Mouse (Mus musculus): ENCODE measurements around the gene Nxnl1. TPM values are rescaled to one million over a fixed set of nuclear protein-coding genes. Genes with fewer than 3 reads are reported as not detected.
A peak's percentile ranks its signal among the peaks of the same experiment; 100 is the strongest.

The Nxnl1 gene
- not detected in 2 replicates for total RNA-seq (2014; rRNA removed)
- not detected in 2 replicates for polyA plus RNA-seq (2012; rRNA removed)

DNA sequence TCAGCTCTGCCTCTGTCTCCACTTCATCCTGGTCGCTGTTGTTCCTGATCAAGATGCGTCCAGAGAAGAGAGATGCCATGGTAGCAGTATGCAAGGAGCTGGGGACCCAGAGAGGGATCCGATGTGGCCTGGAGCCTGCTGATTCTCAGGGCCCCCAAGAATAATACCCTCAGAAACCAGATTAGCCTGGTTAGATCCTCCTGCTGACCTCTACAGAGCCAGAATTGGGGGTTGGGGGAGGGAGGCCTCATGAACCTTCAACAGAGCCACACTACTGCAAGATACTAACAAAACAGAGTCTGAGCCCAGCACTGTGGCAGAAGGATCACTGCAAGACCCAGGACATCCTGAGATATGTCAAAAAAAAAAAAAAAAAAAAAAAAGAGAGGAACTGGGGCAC, at the start of gene Nxnl1:
Gene Nxnl1 (minus strand): TSS at position 101 of the 400 bp plus-strand sequence.
- Histone ChIP-seq H3K27me3 (ENCODE audit: control insufficient read depth, insufficient read depth, low read length) (0 out of 2 replicates have a peak, but pooled peaks cover 5% of the 10 kb centered on the region), H3K4me1 (ENCODE audit: control insufficient read depth, insufficient read depth, low read length) (peaks cover 4% of the 10 kb centered on the region; the same call in 1 of the 2 replicates), H3K9ac (ENCODE audit: low read depth, low read length) (no peak within 1 kb of the TSS), H3K4me3 (ENCODE audit: insufficient read depth, low read depth, low read length) (no peak within 1 kb of the TSS), H3K27ac (replicated peaks; ENCODE audit: insufficient read depth, low read depth, low read length) (no peak within 1 kb of the TSS), H3K36me3 (ENCODE audit: control insufficient read depth, insufficient read depth, low read length) (no peaks in the 10 kb centered on the region), H3K79me2 (ENCODE audit: control insufficient read depth, insufficient read depth, low read length) (no peaks in the 10 kb centered on the region)
- 85% methylated on average over 3 of the region's 3 CpGs for WGBS
- TF ChIP-seq POLR2A (IDR thresholded peaks at IDR 0.05; ENCODE audit: extremely low read depth, insufficient read depth, low read length): no peak
- no peak for TF ChIP-seq CTCF (IDR thresholded peaks at IDR 0.05; ENCODE audit: low read depth, low read length)
- no peak for DNase-seq (ENCODE audit: extremely low read depth, low read depth, low spot score)

DNA sequence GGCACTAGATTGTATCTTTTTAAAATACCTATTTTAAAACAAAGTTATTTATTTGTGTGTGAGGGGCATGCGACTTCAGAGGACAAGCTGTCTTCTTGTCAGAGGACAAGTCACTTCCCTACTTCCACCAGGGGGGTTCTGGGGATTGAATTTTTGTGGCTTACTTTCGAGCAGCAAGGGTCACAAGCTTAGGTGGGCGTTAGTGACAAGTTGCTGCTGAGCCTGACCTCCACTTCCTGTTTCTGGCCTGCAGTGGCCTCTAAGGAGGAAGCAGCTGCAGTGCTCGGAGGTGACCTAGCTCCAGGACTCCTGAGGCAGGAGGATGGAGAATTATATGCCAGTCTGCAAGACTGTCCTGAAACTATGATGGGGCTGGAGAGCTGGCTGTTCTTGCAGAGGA, 47.0 kb upstream of the Nxnl1 start:
- H3K9ac ChIP-seq (ENCODE audit: low read depth, low read length): no peak overlapping the region
- peaks cover 4% of the 10 kb centered on the region; the same call in 1 of the 2 replicates for H3K79me2 ChIP-seq (ENCODE audit: control insufficient read depth, insufficient read depth, low read length)
- H3K36me3 ChIP-seq (ENCODE audit: control insufficient read depth, insufficient read depth, low read length): peaks cover 7% of the 10 kb centered on the region; the same call in 1 of the 2 replicates
- no peaks in the 10 kb centered on the region for H3K27me3 ChIP-seq (ENCODE audit: control insufficient read depth, insufficient read depth, low read length)
- peak; percentile 33 for DNase-seq (ENCODE audit: extremely low read depth, low read depth, low spot score)
- TF ChIP-seq POLR2A (IDR thresholded peaks at IDR 0.05; ENCODE audit: extremely low read depth, insufficient read depth, low read length): no peak
- no peak for TF ChIP-seq CTCF (IDR thresholded peaks at IDR 0.05; ENCODE audit: low read depth, low read length)
- 70% methylated on average over 4 of the region's 4 CpGs for WGBS
- H3K4me1 ChIP-seq (ENCODE audit: control insufficient read depth, insufficient read depth, low read length): peaks cover 7% of the 10 kb centered on the region
- no peak overlapping the region for H3K4me3 ChIP-seq (ENCODE audit: insufficient read depth, low read depth, low read length)
- H3K27ac ChIP-seq (replicated peaks; ENCODE audit: insufficient read depth, low read depth, low read length): no peak overlapping the region

DNA sequence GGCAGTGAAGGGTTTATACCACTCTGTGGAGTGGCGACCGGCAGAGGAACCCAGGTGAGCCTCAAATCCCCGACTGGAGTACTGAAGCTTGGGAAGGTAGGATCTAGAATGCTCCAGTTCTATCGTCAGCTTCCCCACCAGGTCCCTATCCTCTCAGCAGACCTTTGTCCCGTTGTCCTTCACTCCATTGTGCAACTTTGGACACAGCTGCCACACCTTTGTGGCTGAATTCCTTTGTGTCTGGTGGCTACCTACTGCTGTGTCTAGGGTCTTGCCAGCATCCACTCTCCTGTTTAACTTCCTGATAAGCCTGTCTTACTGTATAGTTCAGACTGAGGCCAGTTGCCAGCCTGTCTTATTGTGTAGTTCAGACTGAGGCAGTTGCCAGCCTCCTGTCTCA, 45.7 kb upstream of the Nxnl1 start:
- H3K27me3 ChIP-seq (ENCODE audit: control insufficient read depth, insufficient read depth, low read length): no peaks in the 10 kb centered on the region
- H3K27ac ChIP-seq (replicated peaks; ENCODE audit: insufficient read depth, low read depth, low read length): peak overlapping the region; percentile 77
- TF ChIP-seq CTCF (IDR thresholded peaks at IDR 0.05; ENCODE audit: low read depth, low read length): no peak
- no peak for TF ChIP-seq POLR2A (IDR thresholded peaks at IDR 0.05; ENCODE audit: extremely low read depth, insufficient read depth, low read length)
- DNase-seq (ENCODE audit: extremely low read depth, low read depth, low spot score): peak; percentile 78
- H3K79me2 ChIP-seq (ENCODE audit: control insufficient read depth, insufficient read depth, low read length): peaks cover 4% of the 10 kb centered on the region; the same call in 1 of the 2 replicates
- peak overlapping the region; percentile 90 for H3K9ac ChIP-seq (ENCODE audit: low read depth, low read length)
- H3K4me3 ChIP-seq (ENCODE audit: insufficient read depth, low read depth, low read length): peak overlapping the region; percentile 88
- 11% methylated on average over 5 of the region's 5 CpGs for WGBS
- peaks cover 7% of the 10 kb centered on the region for H3K4me1 ChIP-seq (ENCODE audit: control insufficient read depth, insufficient read depth, low read length)
- 0 out of 2 replicates have a peak, but pooled peaks cover 3% of the 10 kb centered on the region for H3K36me3 ChIP-seq (ENCODE audit: control insufficient read depth, insufficient read depth, low read length)

DNA sequence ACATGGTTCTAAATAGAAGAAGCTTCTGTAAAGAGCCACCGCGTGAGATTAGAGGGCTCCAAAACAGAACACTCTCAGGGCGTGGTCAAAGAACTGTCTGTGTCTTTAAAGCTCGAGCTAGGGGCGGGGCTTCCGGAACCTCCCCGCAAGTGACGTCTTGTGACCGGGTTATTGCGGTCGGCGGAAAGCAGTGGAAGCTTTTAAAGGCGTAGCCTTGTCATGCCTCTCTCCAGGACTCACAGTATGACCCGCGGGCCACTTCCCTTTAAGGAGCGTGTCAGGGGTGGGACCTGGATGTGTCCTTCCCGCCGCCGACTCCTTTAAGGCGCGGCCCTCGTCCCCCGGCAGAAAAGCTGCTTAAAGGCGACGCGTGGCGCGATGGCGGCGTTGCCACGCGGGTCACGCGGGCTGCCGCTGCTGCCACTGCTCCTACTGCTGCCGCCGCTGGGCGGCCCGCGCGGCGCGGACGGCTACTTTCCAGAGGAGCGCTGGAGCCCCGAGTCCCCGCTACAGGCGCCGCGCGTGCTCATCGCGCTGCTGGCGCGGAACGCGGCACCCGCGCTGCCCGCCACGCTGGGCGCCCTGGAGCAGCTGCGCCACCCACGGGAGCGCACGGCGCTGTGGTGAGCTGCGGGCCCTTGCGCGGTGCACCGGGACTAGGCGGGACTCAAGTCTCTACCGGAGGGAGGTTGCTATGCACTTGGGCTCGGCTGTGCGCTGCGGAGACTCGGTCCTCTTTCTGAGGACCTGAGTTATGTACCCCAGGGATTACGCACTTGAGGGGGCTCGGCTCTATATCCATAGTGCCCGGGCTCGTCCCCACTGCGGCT, 44.6 kb upstream of the Nxnl1 start, which contains the start of gene Colgalt1:
Gene Colgalt1 (plus strand): TSS at position 177 of the 830 bp plus-strand sequence.
- peak; percentile 97 for DNase-seq (ENCODE audit: extremely low read depth, low read depth, low spot score)
- Histone ChIP-seq H3K4me3 (ENCODE audit: insufficient read depth, low read depth, low read length) (peak within 1 kb of the TSS; percentile 88), H3K27me3 (ENCODE audit: control insufficient read depth, insufficient read depth, low read length) (no peaks in the 10 kb centered on the region), H3K36me3 (ENCODE audit: control insufficient read depth, insufficient read depth, low read length) (0 out of 2 replicates have a peak, but pooled peaks cover 3% of the 10 kb centered on the region), H3K79me2 (ENCODE audit: control insufficient read depth, insufficient read depth, low read length) (peaks cover 4% of the 10 kb centered on the region; the same call in 1 of the 2 replicates), H3K9ac (ENCODE audit: low read depth, low read length) (peak within 1 kb of the TSS; percentile 90), H3K27ac (replicated peaks; ENCODE audit: insufficient read depth, low read depth, low read length) (peak within 1 kb of the TSS; percentile 77), H3K4me1 (ENCODE audit: control insufficient read depth, insufficient read depth, low read length) (peaks cover 7% of the 10 kb centered on the region)
- WGBS: under 1% methylated on average over 82 of the region's 82 CpGs
- TF ChIP-seq CTCF (IDR thresholded peaks at IDR 0.05; ENCODE audit: low read depth, low read length) (no peak; the same call in 1 of the 2 replicates), POLR2A (IDR thresholded peaks at IDR 0.05; ENCODE audit: extremely low read depth, insufficient read depth, low read length) (peak; percentile 58; the same call in 1 of the 2 replicates)

DNA sequence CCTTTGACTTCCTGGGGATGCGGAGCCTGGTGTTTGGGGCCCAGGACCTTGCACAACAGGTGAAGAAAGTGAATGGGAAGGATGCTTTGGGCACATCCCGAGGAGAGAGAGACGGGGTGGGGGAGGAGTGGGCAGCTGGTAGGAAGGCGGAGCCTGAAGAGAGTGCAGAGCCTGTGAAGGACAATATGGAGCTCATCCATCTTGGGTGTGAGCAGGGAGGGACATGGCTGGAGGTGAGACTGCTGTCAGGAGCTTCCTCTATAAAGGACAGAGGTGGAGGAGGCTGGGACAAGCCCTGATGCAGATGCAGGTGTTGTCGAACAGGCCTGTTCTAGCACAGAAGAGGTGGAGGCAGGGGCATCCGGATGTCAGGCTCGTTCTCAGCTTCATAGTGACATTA, 37.6 kb upstream of the Nxnl1 start:
- WGBS: 84% methylated on average over 7 of the region's 7 CpGs
- DNase-seq (ENCODE audit: extremely low read depth, low read depth, low spot score): no peak
- H3K36me3 ChIP-seq (ENCODE audit: control insufficient read depth, insufficient read depth, low read length): no peaks in the 10 kb centered on the region
- 0 out of 2 replicates have a peak, but pooled peaks cover 3% of the 10 kb centered on the region for H3K27me3 ChIP-seq (ENCODE audit: control insufficient read depth, insufficient read depth, low read length)
- no peak overlapping the region for H3K4me3 ChIP-seq (ENCODE audit: insufficient read depth, low read depth, low read length)
- H3K4me1 ChIP-seq (ENCODE audit: control insufficient read depth, insufficient read depth, low read length): no peaks in the 10 kb centered on the region; the same call in 1 of the 2 replicates
- no peak overlapping the region for H3K9ac ChIP-seq (ENCODE audit: low read depth, low read length)
- TF ChIP-seq POLR2A (IDR thresholded peaks at IDR 0.05; ENCODE audit: extremely low read depth, insufficient read depth, low read length) (no peak), CTCF (IDR thresholded peaks at IDR 0.05; ENCODE audit: low read depth, low read length) (no peak)
- no peaks in the 10 kb centered on the region for H3K79me2 ChIP-seq (ENCODE audit: control insufficient read depth, insufficient read depth, low read length)
- no peak overlapping the region for H3K27ac ChIP-seq (replicated peaks; ENCODE audit: insufficient read depth, low read depth, low read length)
